Mouse (Mus musculus) liver, adult 2 months (tissue): Measurements from ENCODE around the gene Prkd3. TPM values are rescaled to one million over a fixed set of nuclear protein-coding genes. Genes with fewer than 3 reads are reported as not detected.

Experiments
- DNase-seq: peaks from one replicate; pipeline ENCODE4 v3.0.0-alpha.2; 2011; ENCODE audit warnings: low read depth, low spot score; ENCODE audit errors: extremely low read depth
- H3K27ac ChIP-seq: fragments of 200-500 bp; replicated peaks from 2 replicates; pipeline ENCODE4 v1.5.1; 2012; ENCODE audit warnings: low read depth, mild to moderate bottlenecking, control low read depth, inconsistent platforms, low read length; ENCODE audit not compliant: insufficient read depth
- H3K27me3 ChIP-seq: fragments of 200-500 bp; 2 replicates; pipeline ENCODE4 v1.6.1; 2012; ENCODE audit warnings: mild to moderate bottlenecking, moderate library complexity, low read length, inconsistent platforms; ENCODE audit not compliant: control insufficient read depth, insufficient read depth
- H3K36me3 ChIP-seq: fragments of 200-500 bp; 2 replicates; pipeline ENCODE4 v1.6.1; 2012; ENCODE audit warnings: low read length, inconsistent platforms; ENCODE audit not compliant: control insufficient read depth, insufficient read depth
- H3K4me1 ChIP-seq: fragments of 200-500 bp; 2 replicates; pipeline ENCODE4 v1.6.1; 2011; ENCODE audit warnings: low read length; ENCODE audit not compliant: control insufficient read depth, insufficient read depth
- H3K4me3 ChIP-seq: fragments of 200-500 bp; 2 replicates; pipeline ENCODE4 v1.5.1; 2011; ENCODE audit warnings: low read depth, mild to moderate bottlenecking, control low read depth, low read length, moderate library complexity; ENCODE audit not compliant: insufficient read depth
- H3K79me2 ChIP-seq: fragments of 200-500 bp; 2 replicates; pipeline ENCODE4 v1.6.1; 2012; ENCODE audit warnings: inconsistent platforms, mild to moderate bottlenecking, low read length, moderate library complexity; ENCODE audit not compliant: control insufficient read depth, insufficient read depth
- H3K9ac ChIP-seq: fragments of 200-500 bp; 2 replicates; pipeline ENCODE4 v1.6.1; 2012; ENCODE audit warnings: low read depth, mild to moderate bottlenecking, control low read depth, inconsistent platforms, low read length
- CTCF ChIP-seq: fragments of 200-500 bp; IDR thresholded peaks from 2 replicates; pipeline ENCODE4 v1.5.1; 2011; ENCODE audit warnings: low read depth, low read length, control low read depth
- POLR2A ChIP-seq: fragments of 200-500 bp; IDR thresholded peaks from 2 replicates; pipeline ENCODE4 v1.6.1; 2011; ENCODE audit warnings: low read length, control low read depth; ENCODE audit not compliant: insufficient read depth; ENCODE audit errors: extremely low read depth
- WGBS: fragments of 180-500 bp; shearing (Covaris S2); methylation state at CpG from one replicate; pipeline ENCODE4 v1.1.7; 2018; 5-methylcytosine and 5-hydroxymethylcytosine counted together
- polyA plus RNA-seq: library from polyadenylated mRNA; depleted of rRNA; stranded (reverse); fragments of >200 nt; gene quantifications from 2 replicates; pipeline ENCODE4 v1.2.3, GENCODE M21; 2012
- total RNA-seq: library from RNA; depleted of rRNA; stranded (reverse); fragments of >200 nt; gene quantifications from 2 replicates; pipeline ENCODE4 v1.2.3, GENCODE M21; 2014

Gene Prkd3
- total and polyA plus RNA-seq, 2 experiments: 79.6 to 191 TPM

GRCm38 (mm10) chr17:78968500-78968899, 52.1 kb downstream of the Prkd3 start:
- WGBS: 36% methylated on average over 3 of the region's 3 CpGs
- Histone ChIP-seq H3K4me3 (no peak overlapping the region), H3K4me1 (no peaks in the 10 kb centered on the region), H3K27ac (no peak overlapping the region), H3K36me3 (peaks cover 64% of the 10 kb centered on the region), H3K27me3 (no peaks in the 10 kb centered on the region), H3K79me2 (no peaks in the 10 kb centered on the region), H3K9ac (no peak overlapping the region)
- DNase-seq: peak; percentile 52
- TF ChIP-seq CTCF: no peak
- no peak for TF ChIP-seq POLR2A

- Histone ChIP-seq H3K36me3 (peaks cover 58% of the 10 kb centered on the region), H3K4me1 (no peaks in the 10 kb centered on the region), H3K27me3 (no peaks in the 10 kb centered on the region), H3K4me3 (no peak overlapping the region), H3K79me2 (no peaks in the 10 kb centered on the region), H3K9ac (no peak overlapping the region), H3K27ac (no peak overlapping the region)
- DNase-seq: no peak
- WGBS: 88% methylated on average over 11 of the region's 11 CpGs
- TF ChIP-seq POLR2A: no peak
Measured at GRCm38 (mm10) chr17:78966092-78966883, 54.3 kb downstream of the Prkd3 start.

GRCm38 (mm10) chr17:78964387-78964786, 56.2 kb downstream of the Prkd3 start:
- no peaks in the 10 kb centered on the region for H3K4me1 ChIP-seq
- WGBS: 73% methylated on average over 1 of the region's 1 CpGs
- no peak for DNase-seq
- H3K9ac ChIP-seq: no peak overlapping the region
- no peak overlapping the region for H3K27ac ChIP-seq
- TF ChIP-seq CTCF (no peak), POLR2A (no peak)
- H3K4me3 ChIP-seq: no peak overlapping the region
- H3K79me2 ChIP-seq: no peaks in the 10 kb centered on the region
- peaks cover 63% of the 10 kb centered on the region for H3K36me3 ChIP-seq
- no peaks in the 10 kb centered on the region for H3K27me3 ChIP-seq

- TF ChIP-seq POLR2A: no peak
- no peak for TF ChIP-seq CTCF
- no peak overlapping the region for H3K27ac ChIP-seq
- 83% methylated on average over 6 of the region's 6 CpGs for WGBS
- H3K79me2 ChIP-seq: no peaks in the 10 kb centered on the region
- H3K4me1 ChIP-seq: no peaks in the 10 kb centered on the region
- H3K9ac ChIP-seq: no peak overlapping the region
- H3K36me3 ChIP-seq: peaks cover 78% of the 10 kb centered on the region
- H3K4me3 ChIP-seq: no peak overlapping the region
- no peaks in the 10 kb centered on the region for H3K27me3 ChIP-seq
- no peak for DNase-seq
Measured at GRCm38 (mm10) chr17:78959473-78959872, 61.1 kb downstream of the Prkd3 start.

GRCm38 (mm10) chr17:78953240-78953639, 67.4 kb downstream of the Prkd3 start:
- no peaks in the 10 kb centered on the region for H3K4me1 ChIP-seq
- peaks cover 81% of the 10 kb centered on the region for H3K36me3 ChIP-seq
- DNase-seq: no peak
- H3K4me3 ChIP-seq: no peak overlapping the region
- H3K9ac ChIP-seq: no peak overlapping the region
- WGBS: 73% methylated on average over 8 of the region's 8 CpGs
- no peaks in the 10 kb centered on the region for H3K27me3 ChIP-seq
- no peaks in the 10 kb centered on the region for H3K79me2 ChIP-seq
- TF ChIP-seq CTCF (no peak), POLR2A (no peak)
- no peak overlapping the region for H3K27ac ChIP-seq

GRCm38 (mm10) chr17:78952070-78952469, 68.5 kb downstream of the Prkd3 start:
- Histone ChIP-seq H3K79me2 (no peaks in the 10 kb centered on the region), H3K4me1 (no peaks in the 10 kb centered on the region), H3K36me3 (peaks cover 73% of the 10 kb centered on the region), H3K9ac (no peak overlapping the region), H3K4me3 (no peak overlapping the region), H3K27me3 (no peaks in the 10 kb centered on the region), H3K27ac (no peak overlapping the region)
- TF ChIP-seq CTCF (no peak), POLR2A (no peak)
- DNase-seq: no peak
- 90% methylated on average over 5 of the region's 5 CpGs for WGBS
